Mouse (Mus musculus): Measurements from ENCODE around the gene D5Ertd579e. TPM values are rescaled to one million over a fixed set of nuclear protein-coding genes. Genes with fewer than 3 reads are reported as not detected.

Gene D5Ertd579e
- polyA plus RNA-seq, 1 experiment from 2014 or later = 25.9 TPM

DNA sequence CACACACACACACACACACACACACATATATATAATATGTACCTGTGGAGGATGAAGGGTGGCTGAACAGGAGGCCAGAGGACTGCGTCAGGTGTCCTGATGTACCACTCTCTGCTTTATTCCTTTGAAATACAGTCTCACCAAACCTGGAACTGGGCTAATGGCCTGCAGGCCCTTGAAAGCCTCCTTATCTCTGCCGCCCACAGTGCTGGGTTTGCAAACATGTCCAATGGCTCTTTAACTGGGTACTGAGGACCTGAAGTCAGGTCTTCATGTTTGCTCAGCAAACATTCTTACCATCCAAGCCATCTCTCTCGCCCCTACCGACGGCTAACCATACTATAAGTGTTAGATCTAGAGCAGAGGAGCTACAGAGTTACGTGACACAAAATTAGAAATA is 17.9 kb upstream of the D5Ertd579e start:
- Histone ChIP-seq H3K4me3 (ENCODE audit: low read length) (no peak overlapping the region), H3K9me3 (ENCODE audit: control insufficient read depth, low read length) (no peaks in the 10 kb centered on the region), H3K4me2 (ENCODE audit: low read length) (no peak overlapping the region), H3K27me3 (replicated peaks; ENCODE audit: control insufficient read depth, insufficient read depth, low read length) (no peaks in the 10 kb centered on the region), H3K27ac (ENCODE audit: low read depth, low read length) (no peak overlapping the region), H3K9ac (ENCODE audit: low read depth, low read length) (no peak overlapping the region), H3K36me3 (ENCODE audit: control insufficient read depth, insufficient read depth, low read length) (no peaks in the 10 kb centered on the region), H3K4me1 (ENCODE audit: control insufficient read depth, insufficient read depth, low read depth, low read length) (peaks cover 8% of the 10 kb centered on the region)
- no peak for ATAC-seq
- WGBS = 86% methylated on average over 6 of the region's 6 CpGs

DNA sequence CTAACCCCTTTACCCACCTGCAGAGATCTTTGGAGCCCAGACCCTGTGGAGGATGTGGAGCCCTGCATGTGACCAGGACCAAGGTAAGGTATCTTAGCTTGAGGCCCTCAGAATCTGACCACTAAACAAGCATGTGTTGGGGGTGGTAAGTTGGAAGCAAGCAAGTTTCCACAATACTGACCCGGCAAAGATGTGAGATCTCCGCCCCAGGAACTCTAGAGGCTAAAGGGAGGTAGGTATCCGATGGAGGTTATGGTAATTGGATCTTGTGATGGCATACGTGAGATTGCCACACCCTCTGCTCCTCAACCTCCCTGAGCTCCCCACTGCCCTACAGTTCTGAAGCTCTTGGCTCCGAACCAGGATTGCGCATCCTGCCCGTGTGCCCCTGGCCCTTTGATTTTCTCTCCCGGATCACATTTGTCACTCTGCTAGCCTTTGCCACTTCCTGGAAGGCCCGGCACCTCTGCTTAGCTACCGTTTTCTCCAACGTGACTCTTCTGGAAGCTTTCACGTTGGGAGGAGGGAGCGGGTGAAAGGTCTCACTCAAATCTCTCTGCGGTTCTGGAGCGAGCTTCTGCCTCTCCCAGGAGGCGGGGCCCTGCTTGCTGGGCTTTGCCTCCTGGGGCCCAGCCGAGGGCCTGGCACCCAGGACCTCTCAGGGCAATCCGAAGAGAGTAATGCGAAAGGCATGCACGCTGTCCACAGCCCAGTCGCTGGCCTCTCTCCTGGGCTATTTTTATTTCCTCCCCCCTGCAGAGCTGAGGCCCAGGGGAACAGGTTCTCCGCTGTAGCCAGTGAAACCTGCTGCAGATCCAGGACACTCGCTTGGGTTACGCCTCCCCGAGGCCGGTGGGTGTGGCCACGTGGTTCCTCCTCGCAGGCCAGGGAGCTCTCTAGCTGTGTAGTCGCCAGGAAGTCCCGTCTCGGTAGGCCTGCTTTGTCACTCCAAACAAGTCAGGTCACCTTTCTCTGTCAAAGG is 17.0 kb upstream of the D5Ertd579e start:
- H3K36me3 ChIP-seq (ENCODE audit: control insufficient read depth, insufficient read depth, low read length) = no peaks in the 10 kb centered on the region
- no peaks in the 10 kb centered on the region for H3K9me3 ChIP-seq (ENCODE audit: control insufficient read depth, low read length)
- no peaks in the 10 kb centered on the region for H3K27me3 ChIP-seq (replicated peaks; ENCODE audit: control insufficient read depth, insufficient read depth, low read length)
- ATAC-seq = peak; percentile 67; the same call in 1 of the 2 replicates
- 11% methylated on average over 31 of the region's 31 CpGs for WGBS
- H3K4me3 ChIP-seq (ENCODE audit: low read length) = peak overlapping the region; percentile 18
- peak overlapping the region; percentile 48 for H3K4me2 ChIP-seq (ENCODE audit: low read length)
- H3K4me1 ChIP-seq (ENCODE audit: control insufficient read depth, insufficient read depth, low read depth, low read length) = peaks cover 8% of the 10 kb centered on the region
- H3K27ac ChIP-seq (ENCODE audit: low read depth, low read length) = no peak overlapping the region
- peak overlapping the region; percentile 53 for H3K9ac ChIP-seq (ENCODE audit: low read depth, low read length)

DNA sequence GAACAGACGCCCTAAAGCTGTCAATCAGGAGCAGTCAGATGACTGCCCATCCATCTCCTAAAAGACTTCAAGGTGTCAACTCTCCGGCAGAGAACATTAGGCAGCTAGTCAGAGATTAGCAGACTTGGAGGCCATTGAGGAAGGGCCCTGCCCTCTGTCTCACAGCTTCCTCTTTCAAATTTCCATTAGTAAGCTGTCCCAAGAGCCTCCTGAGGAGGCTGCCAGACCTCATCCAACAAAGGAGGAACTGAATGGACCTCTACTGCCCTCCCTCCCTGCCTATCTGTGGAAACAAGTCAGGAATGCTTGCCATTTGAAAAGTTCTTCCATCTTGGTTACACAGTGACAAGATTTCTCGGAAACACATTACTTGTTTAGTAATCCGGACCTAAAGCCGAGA is 16.0 kb upstream of the D5Ertd579e start:
- no peak overlapping the region for H3K4me2 ChIP-seq (ENCODE audit: low read length)
- H3K4me1 ChIP-seq (ENCODE audit: control insufficient read depth, insufficient read depth, low read depth, low read length) = peaks cover 8% of the 10 kb centered on the region
- 56% methylated on average over 5 of the region's 5 CpGs for WGBS
- H3K9me3 ChIP-seq (ENCODE audit: control insufficient read depth, low read length) = no peaks in the 10 kb centered on the region
- H3K27me3 ChIP-seq (replicated peaks; ENCODE audit: control insufficient read depth, insufficient read depth, low read length) = no peaks in the 10 kb centered on the region
- no peak for ATAC-seq
- H3K27ac ChIP-seq (ENCODE audit: low read depth, low read length) = no peak overlapping the region
- H3K4me3 ChIP-seq (ENCODE audit: low read length) = no peak overlapping the region
- no peak overlapping the region for H3K9ac ChIP-seq (ENCODE audit: low read depth, low read length)
- H3K36me3 ChIP-seq (ENCODE audit: control insufficient read depth, insufficient read depth, low read length) = no peaks in the 10 kb centered on the region

DNA sequence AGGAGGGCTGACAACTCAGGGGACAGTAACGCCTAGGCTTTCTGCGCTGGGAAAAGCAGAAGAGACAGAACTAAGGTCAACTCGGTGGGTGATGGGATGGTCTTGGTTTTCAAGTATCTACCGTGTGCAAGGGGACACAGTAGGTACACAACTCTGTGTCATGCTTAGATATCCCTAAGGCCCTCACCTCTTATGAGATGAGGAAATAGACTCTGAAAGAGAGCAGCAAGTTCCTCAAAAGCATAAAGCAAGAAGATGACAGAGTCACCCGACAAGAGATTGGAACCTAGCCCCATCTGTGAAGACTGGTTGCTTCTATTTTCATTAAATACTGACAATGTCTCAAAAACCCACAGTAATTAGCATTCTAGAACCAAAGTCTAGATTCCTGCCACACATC is 10.0 kb upstream of the D5Ertd579e start:
- WGBS = 81% methylated on average over 5 of the region's 5 CpGs
- H3K36me3 ChIP-seq (ENCODE audit: control insufficient read depth, insufficient read depth, low read length) = no peaks in the 10 kb centered on the region
- H3K27ac ChIP-seq (ENCODE audit: low read depth, low read length) = no peak overlapping the region
- H3K4me3 ChIP-seq (ENCODE audit: low read length) = no peak overlapping the region
- no peak overlapping the region for H3K9ac ChIP-seq (ENCODE audit: low read depth, low read length)
- no peak for ATAC-seq
- H3K27me3 ChIP-seq (replicated peaks; ENCODE audit: control insufficient read depth, insufficient read depth, low read length) = no peaks in the 10 kb centered on the region
- no peaks in the 10 kb centered on the region for H3K4me1 ChIP-seq (ENCODE audit: control insufficient read depth, insufficient read depth, low read depth, low read length)
- no peak overlapping the region for H3K4me2 ChIP-seq (ENCODE audit: low read length)
- H3K9me3 ChIP-seq (ENCODE audit: control insufficient read depth, low read length) = no peaks in the 10 kb centered on the region

DNA sequence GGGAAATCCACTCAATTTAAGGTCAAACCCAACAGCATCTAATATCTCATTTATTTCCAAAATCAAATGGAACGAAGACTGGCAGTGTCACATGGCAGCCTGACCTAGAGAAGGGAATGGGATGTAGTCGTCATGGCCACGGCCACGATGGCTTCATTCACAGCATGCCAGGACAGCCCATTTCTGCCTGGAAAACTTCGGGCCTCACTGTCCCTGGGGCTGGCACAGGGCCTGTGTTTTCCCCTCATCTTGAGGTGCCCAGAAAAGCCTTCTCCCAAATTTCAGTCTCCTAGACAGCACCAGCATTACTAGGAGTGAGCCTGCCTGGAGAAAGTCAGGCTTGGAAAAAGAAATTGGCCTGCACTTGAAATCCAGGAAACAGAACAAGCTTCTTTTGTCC is 9.6 kb upstream of the D5Ertd579e start:
- WGBS = 63% methylated on average over 5 of the region's 5 CpGs
- peak; percentile 56; the same call in 1 of the 2 replicates for ATAC-seq
- no peak overlapping the region for H3K4me2 ChIP-seq (ENCODE audit: low read length)

DNA sequence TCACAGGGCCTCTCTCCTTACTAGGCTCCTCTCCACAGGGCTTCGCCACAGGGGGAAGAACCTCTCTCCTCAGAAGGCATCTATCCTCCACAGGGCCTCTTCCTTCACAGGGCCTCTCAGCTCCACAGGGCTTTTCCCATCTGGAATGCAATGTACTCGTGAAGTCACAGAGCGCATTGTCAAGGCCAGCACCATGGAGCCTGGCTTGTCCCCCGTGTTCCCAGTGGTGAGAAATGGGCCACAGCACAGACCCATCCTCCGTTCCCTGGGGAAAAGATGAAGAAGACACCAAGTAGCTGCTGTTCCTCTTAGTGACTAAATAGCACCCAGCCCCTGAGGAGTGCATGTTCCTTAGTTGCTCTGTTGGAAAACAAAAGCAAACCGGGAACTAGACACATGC is 8.9 kb upstream of the D5Ertd579e start:
- ATAC-seq = no peak
- Histone ChIP-seq H3K9ac (ENCODE audit: low read depth, low read length) (no peak overlapping the region), H3K4me3 (ENCODE audit: low read length) (no peak overlapping the region), H3K4me1 (ENCODE audit: control insufficient read depth, insufficient read depth, low read depth, low read length) (no peaks in the 10 kb centered on the region), H3K4me2 (ENCODE audit: low read length) (no peak overlapping the region), H3K27ac (ENCODE audit: low read depth, low read length) (no peak overlapping the region), H3K36me3 (ENCODE audit: control insufficient read depth, insufficient read depth, low read length) (no peaks in the 10 kb centered on the region), H3K9me3 (ENCODE audit: control insufficient read depth, low read length) (no peaks in the 10 kb centered on the region), H3K27me3 (replicated peaks; ENCODE audit: control insufficient read depth, insufficient read depth, low read length) (no peaks in the 10 kb centered on the region)
- WGBS = 78% methylated on average over 6 of the region's 6 CpGs

More for the DNA sequence above, 9.6 kb upstream of the D5Ertd579e start:
- H3K4me3 ChIP-seq (ENCODE audit: low read length) = no peak overlapping the region
- no peaks in the 10 kb centered on the region for H3K36me3 ChIP-seq (ENCODE audit: control insufficient read depth, insufficient read depth, low read length)
- H3K9ac ChIP-seq (ENCODE audit: low read depth, low read length) = no peak overlapping the region
- H3K4me1 ChIP-seq (ENCODE audit: control insufficient read depth, insufficient read depth, low read depth, low read length) = no peaks in the 10 kb centered on the region
- no peak overlapping the region for H3K27ac ChIP-seq (ENCODE audit: low read depth, low read length)
- H3K27me3 ChIP-seq (replicated peaks; ENCODE audit: control insufficient read depth, insufficient read depth, low read length) = no peaks in the 10 kb centered on the region
- H3K9me3 ChIP-seq (ENCODE audit: control insufficient read depth, low read length) = no peaks in the 10 kb centered on the region

DNA sequence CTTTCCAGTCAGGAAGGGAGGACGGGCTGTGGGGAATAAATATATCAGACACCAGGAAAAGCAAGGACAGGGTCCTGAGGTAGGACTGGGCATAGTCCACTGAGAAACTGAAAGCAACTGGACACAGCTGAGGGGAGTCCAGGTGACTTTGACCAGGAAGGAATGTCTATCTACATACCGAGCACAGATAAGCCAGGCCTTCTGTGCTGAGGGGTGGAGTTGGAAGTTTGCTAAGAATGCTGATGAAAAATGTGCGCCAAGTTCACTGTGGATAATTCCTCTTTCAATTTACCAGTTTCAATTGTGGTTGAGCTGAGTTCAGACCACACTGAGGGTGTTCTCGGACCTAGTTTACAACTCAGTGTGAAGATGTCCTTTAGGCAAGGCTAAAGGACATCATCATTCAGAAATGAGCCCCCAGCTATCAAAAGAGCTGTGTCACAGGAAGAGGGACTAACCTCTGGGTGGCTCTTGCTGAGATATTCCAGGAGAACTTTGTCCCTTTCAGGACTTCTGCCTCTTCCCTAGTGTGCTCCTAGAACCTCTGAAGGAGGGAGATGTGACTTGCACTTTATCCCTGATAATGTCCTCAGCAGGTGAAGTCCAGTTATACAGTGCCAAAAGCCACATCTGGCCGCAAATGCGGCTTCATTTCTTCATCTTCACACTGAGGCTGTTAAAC is 5.3 kb upstream of the D5Ertd579e start:
- H3K4me3 ChIP-seq (ENCODE audit: low read length) = no peak overlapping the region
- H3K27me3 ChIP-seq (replicated peaks; ENCODE audit: control insufficient read depth, insufficient read depth, low read length) = no peaks in the 10 kb centered on the region
- no peak for ATAC-seq
- H3K9ac ChIP-seq (ENCODE audit: low read depth, low read length) = no peak overlapping the region
- 81% methylated on average over 6 of the region's 6 CpGs for WGBS
- 0 out of 2 replicates have a peak, but pooled peaks cover 4% of the 10 kb centered on the region for H3K4me1 ChIP-seq (ENCODE audit: control insufficient read depth, insufficient read depth, low read depth, low read length)
- H3K36me3 ChIP-seq (ENCODE audit: control insufficient read depth, insufficient read depth, low read length) = no peaks in the 10 kb centered on the region
- H3K9me3 ChIP-seq (ENCODE audit: control insufficient read depth, low read length) = no peaks in the 10 kb centered on the region
- H3K27ac ChIP-seq (ENCODE audit: low read depth, low read length) = no peak overlapping the region
- no peak overlapping the region for H3K4me2 ChIP-seq (ENCODE audit: low read length)

DNA sequence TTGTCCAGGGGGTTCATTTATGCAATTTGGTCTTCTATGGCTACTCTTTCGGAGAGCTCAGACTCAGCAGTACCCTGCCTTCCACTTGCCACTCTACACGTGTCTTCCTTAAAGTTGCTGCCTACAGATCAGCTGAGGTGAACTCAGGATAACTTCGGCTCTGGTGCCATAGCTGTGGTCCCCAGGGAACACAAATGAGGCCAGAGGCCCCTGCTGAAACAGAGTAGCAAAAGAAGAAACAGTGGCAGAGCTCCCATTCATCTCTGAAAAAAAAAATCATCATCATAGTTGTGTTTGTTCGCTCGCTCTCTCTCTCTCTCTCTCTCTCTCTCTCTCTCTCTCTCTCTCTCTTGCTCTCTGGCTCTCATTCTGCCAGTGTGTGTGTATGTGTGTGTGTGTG is 2.9 kb upstream of the D5Ertd579e start:
- WGBS = 76% methylated on average over 5 of the region's 5 CpGs
- Histone ChIP-seq H3K27me3 (replicated peaks; ENCODE audit: control insufficient read depth, insufficient read depth, low read length) (no peaks in the 10 kb centered on the region), H3K9ac (ENCODE audit: low read depth, low read length) (no peak overlapping the region), H3K9me3 (ENCODE audit: control insufficient read depth, low read length) (no peaks in the 10 kb centered on the region), H3K4me3 (ENCODE audit: low read length) (no peak overlapping the region), H3K27ac (ENCODE audit: low read depth, low read length) (no peak overlapping the region), H3K4me2 (ENCODE audit: low read length) (no peak overlapping the region), H3K36me3 (ENCODE audit: control insufficient read depth, insufficient read depth, low read length) (no peaks in the 10 kb centered on the region), H3K4me1 (ENCODE audit: control insufficient read depth, insufficient read depth, low read depth, low read length) (peaks cover 9% of the 10 kb centered on the region)
- ATAC-seq = no peak

DNA sequence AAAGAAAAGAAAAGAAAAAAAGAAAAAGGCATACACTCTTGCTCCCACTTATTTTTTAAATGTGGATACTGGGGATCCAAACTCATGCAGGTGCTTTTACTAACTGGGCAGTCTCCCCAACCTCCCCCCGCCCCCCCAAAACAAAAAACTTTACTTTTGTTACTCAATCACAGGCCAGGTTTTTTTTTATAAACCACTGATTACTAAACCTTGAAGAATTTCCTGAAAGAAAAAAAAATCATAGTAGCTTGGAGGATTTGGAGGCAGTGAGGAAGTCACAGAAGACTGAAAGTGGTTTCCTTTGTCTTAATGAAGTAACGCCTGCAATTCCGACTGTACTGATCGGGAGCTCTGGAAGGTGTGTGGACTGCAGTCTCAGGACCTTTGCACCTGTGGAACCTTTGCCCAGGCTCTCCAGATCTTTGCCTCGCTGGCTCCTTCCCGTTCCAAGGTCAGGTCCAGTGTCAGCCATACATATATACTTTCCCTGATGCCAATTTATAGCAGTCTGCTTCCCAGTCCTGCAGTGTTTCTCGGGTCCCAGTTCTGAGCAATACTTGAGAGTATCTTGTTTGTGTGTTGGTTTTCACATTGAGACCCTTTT is 2.3 kb upstream of the D5Ertd579e start:
- Histone ChIP-seq H3K27me3 (replicated peaks; ENCODE audit: control insufficient read depth, insufficient read depth, low read length) (no peaks in the 10 kb centered on the region), H3K36me3 (ENCODE audit: control insufficient read depth, insufficient read depth, low read length) (no peaks in the 10 kb centered on the region), H3K4me2 (ENCODE audit: low read length) (no peak overlapping the region), H3K9ac (ENCODE audit: low read depth, low read length) (no peak overlapping the region), H3K4me3 (ENCODE audit: low read length) (no peak overlapping the region), H3K9me3 (ENCODE audit: control insufficient read depth, low read length) (no peaks in the 10 kb centered on the region), H3K27ac (ENCODE audit: low read depth, low read length) (no peak overlapping the region), H3K4me1 (ENCODE audit: control insufficient read depth, insufficient read depth, low read depth, low read length) (peaks cover 14% of the 10 kb centered on the region)
- 81% methylated on average over 7 of the region's 7 CpGs for WGBS
- ATAC-seq = no peak

Data from hindbrain, embryonic 16.5 days (tissue).